In genomic region chr7:6526141-6526540, GRCm38 (mm10) we compare ENCODE assay signal across 12 mouse cellular contexts. TPM values are rescaled to one million over a fixed set of nuclear protein-coding genes. Genes with fewer than 3 reads are reported as not detected.
DNase-seq lines count a peak whose midpoint lies in the region; ATAC-seq and TF ChIP-seq lines count a peak whose summit lies in the region.
"Had no signal": no experiment of that assay in that cellular context is flagged by ENCODE, and none has a peak within 500 bp of the region (broad histone marks: within the 10 kb centered on the region; RNA-seq: fewer than 3 reads in every experiment).

No protein-coding gene starts in this region.

- H3K9ac ChIP-seq in liver, embryonic 11.5 days (ENCODE audit: low read depth, low read length) = no peak overlapping the region
- H3K9ac ChIP-seq: embryonic facial prominence, embryonic 13.5 days; heart, embryonic 15.5 days; liver, embryonic 15.5 days had no signal

- H3K9me3 ChIP-seq in liver, embryonic 11.5 days (ENCODE audit: control insufficient read depth, low read length) = 0 out of 2 replicates have a peak, but pooled peaks cover 3% of the 10 kb centered on the region
- H3K9me3 ChIP-seq in G1E (replicated peaks) = peaks cover 2% of the 10 kb centered on the region; the same call in 1 of the 2 replicates
- H3K9me3 ChIP-seq: heart, embryonic 15.5 days; liver, embryonic 15.5 days had no signal

- intact Hi-C loops in gastrocnemius, adult 2 months (cut with DNase I) = no loop called here
- intact Hi-C loops in gastrocnemius, postnatal 14 days (cut with DNase I; ENCODE audit: low total_unique reads) = no loop called here

- ATAC-seq in liver, embryonic 11.5 days (replicated peaks; ENCODE audit: low FRiP score) = no peak
- no peak for ATAC-seq in G1E (ENCODE audit: extremely low read depth, insufficient number of reproducible peaks, low FRiP score, poor library complexity, severe bottlenecking)
- no peak for ATAC-seq in monocyte, adult 5-6 weeks (replicated peaks; ENCODE audit: insufficient number of reproducible peaks, low FRiP score, low TSS enrichment, poor library complexity, severe bottlenecking)

- H3K4me1 ChIP-seq in liver, embryonic 11.5 days (replicated peaks; ENCODE audit: control insufficient read depth, insufficient read depth, low read length) = no peaks in the 10 kb centered on the region
- H3K4me1 ChIP-seq in G1E (ENCODE audit: insufficient read depth, low read depth, low read length) = no peaks in the 10 kb centered on the region
- H3K4me1 ChIP-seq: embryonic facial prominence, embryonic 13.5 days; heart, embryonic 15.5 days; liver, embryonic 15.5 days had no signal

- 63% methylated on average over 5 of the region's 5 CpGs for WGBS in liver, embryonic 11.5 days

- TF ChIP-seq CTCF in gastrocnemius, adult 2 months (IDR thresholded peaks at IDR 0.05) = peak; percentile 31
- peak; percentile 59 for TF ChIP-seq CTCF in G1E (IDR thresholded peaks at IDR 0.05; ENCODE audit: low read depth, low read length)

- H3K4me3 ChIP-seq in gastrocnemius, adult 2 months = no peak overlapping the region
- no peak overlapping the region for H3K4me3 ChIP-seq in liver, embryonic 11.5 days (ENCODE audit: low read depth, low read length)
- no peak overlapping the region for H3K4me3 ChIP-seq in G1E (ENCODE audit: low read depth, low read length)
- H3K4me3 ChIP-seq: embryonic facial prominence, embryonic 13.5 days; heart, embryonic 15.5 days; liver, embryonic 15.5 days had no signal

- H3K36me3 ChIP-seq in liver, embryonic 11.5 days (ENCODE audit: control insufficient read depth, insufficient read depth, low read length) = no peaks in the 10 kb centered on the region
- H3K36me3 ChIP-seq in G1E (replicated peaks) = no peaks in the 10 kb centered on the region
- H3K36me3 ChIP-seq: embryonic facial prominence, embryonic 13.5 days; heart, embryonic 15.5 days; liver, embryonic 15.5 days had no signal

- no peak overlapping the region for H3K4me2 ChIP-seq in liver, embryonic 11.5 days
- H3K4me2 ChIP-seq: embryonic facial prominence, embryonic 13.5 days; heart, embryonic 15.5 days; liver, embryonic 15.5 days had no signal

- no peak overlapping the region for H3K27ac ChIP-seq in gastrocnemius, adult 2 months
- no peak overlapping the region for H3K27ac ChIP-seq in liver, embryonic 11.5 days (ENCODE audit: low read depth, low read length)
- H3K27ac ChIP-seq: embryonic facial prominence, embryonic 13.5 days; heart, embryonic 15.5 days; liver, embryonic 15.5 days had no signal

- no peak for DNase-seq in gastrocnemius, adult 2 months
- no peak for DNase-seq in gastrocnemius, postnatal 14 days
- DNase-seq in liver = peak; percentile 19
- no peak for DNase-seq in liver, embryonic 11.5 days (ENCODE audit: low spot score)
- DNase-seq in G1E (ENCODE audit: low spot score) = no peak
- peak; percentile 19 to 22 for DNase-seq in kidney, postnatal 4 days
- no peak for DNase-seq in heart, postnatal 4 days

- H3K27me3 ChIP-seq in liver, embryonic 11.5 days (replicated peaks; ENCODE audit: control insufficient read depth, insufficient read depth, low read length) = no peaks in the 10 kb centered on the region
- H3K27me3 ChIP-seq in G1E (ENCODE audit: insufficient read depth, low read length) = no peaks in the 10 kb centered on the region
- H3K27me3 ChIP-seq: embryonic facial prominence, embryonic 13.5 days; heart, embryonic 15.5 days; liver, embryonic 15.5 days had no signal

RNA-seq across cellular contexts. Expression of gene Olfr1349, which starts 3.4 kb away (rescaled TPM):
- not detected for total RNA-seq in gastrocnemius, adult 2 months (2021)
- total RNA-seq in gastrocnemius, postnatal 14 days (2021) = not detected
- polyA plus RNA-seq in liver, embryonic 11.5 days (2014; fragmentation: Nextera tagmentation; extraction: Ambion mirVana) = not detected in 2 replicates
- total RNA-seq in G1E (2014; fragmentation: Nextera tagmentation) = not detected in 2 replicates
- 0.12 and 0.22 TPM in 2 replicates for total RNA-seq in G1E (2017)
- polyA plus RNA-seq in G1E (2012) = not detected in 2 replicates
- total RNA-seq in monocyte, adult 5-6 weeks (2017) = not detected in 3 replicates
- total RNA-seq in heart, postnatal 4 days (2021) = not detected
- polyA plus RNA-seq: embryonic facial prominence, embryonic 13.5 days; heart, embryonic 15.5 days; liver, embryonic 15.5 days; neural tube, embryonic 14.5 days had no signal

RNA-seq across cellular contexts. Expression of gene Olfr1348, which starts 17.6 kb away (rescaled TPM):
- not detected for total RNA-seq in gastrocnemius, adult 2 months (2021)
- total RNA-seq in gastrocnemius, postnatal 14 days (2021) = not detected
- not detected in 2 replicates for polyA plus RNA-seq in liver, embryonic 11.5 days (2014; fragmentation: Nextera tagmentation; extraction: Ambion mirVana)
- total RNA-seq in G1E (2014; fragmentation: Nextera tagmentation) (not detected in 2 replicates), G1E (2017) (0.23 TPM in 1 of 2 replicates, not detected in the other)
- not detected in 2 replicates for polyA plus RNA-seq in G1E (2012)
- not detected in 3 replicates for total RNA-seq in monocyte, adult 5-6 weeks (2017)
- total RNA-seq in heart, postnatal 4 days (2021) = not detected
- polyA plus RNA-seq: embryonic facial prominence, embryonic 13.5 days; heart, embryonic 15.5 days; liver, embryonic 15.5 days; neural tube, embryonic 14.5 days had no signal

RNA-seq across cellular contexts. Expression of gene Olfr1347, which starts 26.6 kb away (rescaled TPM):
- total RNA-seq in gastrocnemius, adult 2 months (2021) = not detected
- not detected for total RNA-seq in gastrocnemius, postnatal 14 days (2021)
- not detected in 2 replicates for polyA plus RNA-seq in liver, embryonic 11.5 days (2014; fragmentation: Nextera tagmentation; extraction: Ambion mirVana)
- total RNA-seq in G1E (2014; fragmentation: Nextera tagmentation) (not detected in 2 replicates), G1E (2017) (0.12 and 0.33 TPM in 2 replicates)
- not detected in 2 replicates for polyA plus RNA-seq in G1E (2012)
- not detected in 3 replicates for total RNA-seq in monocyte, adult 5-6 weeks (2017)
- total RNA-seq in heart, postnatal 4 days (2021) = not detected
- polyA plus RNA-seq: embryonic facial prominence, embryonic 13.5 days; heart, embryonic 15.5 days; liver, embryonic 15.5 days; neural tube, embryonic 14.5 days had no signal

RNA-seq across cellular contexts. Expression of gene Olfr1350, which starts 38.5 kb away (rescaled TPM):
- total RNA-seq in gastrocnemius, adult 2 months (2021) = not detected
- not detected for total RNA-seq in gastrocnemius, postnatal 14 days (2021)
- not detected in 2 replicates for polyA plus RNA-seq in liver, embryonic 11.5 days (2014; fragmentation: Nextera tagmentation; extraction: Ambion mirVana)
- total RNA-seq in G1E (2014; fragmentation: Nextera tagmentation) = not detected in 2 replicates
- 0.05 and 0.29 TPM in 2 replicates for total RNA-seq in G1E (2017)
- not detected in 2 replicates for polyA plus RNA-seq in G1E (2012)
- not detected in 3 replicates for total RNA-seq in monocyte, adult 5-6 weeks (2017)
- not detected for total RNA-seq in heart, postnatal 4 days (2021)
- polyA plus RNA-seq: embryonic facial prominence, embryonic 13.5 days; heart, embryonic 15.5 days; liver, embryonic 15.5 days; neural tube, embryonic 14.5 days had no signal

RNA-seq across cellular contexts. Expression of gene Olfr5, which starts 39.4 kb away (rescaled TPM):
- total RNA-seq in gastrocnemius, adult 2 months (2021) = not detected
- total RNA-seq in gastrocnemius, postnatal 14 days (2021) = not detected
- not detected in 2 replicates for polyA plus RNA-seq in liver, embryonic 11.5 days (2014; fragmentation: Nextera tagmentation; extraction: Ambion mirVana)
- not detected in 2 replicates for total RNA-seq in G1E (2014; fragmentation: Nextera tagmentation)
- 0.11 TPM in 1 of 2 replicates, not detected in the other for total RNA-seq in G1E (2017)
- polyA plus RNA-seq in G1E (2012) = not detected in 2 replicates
- total RNA-seq in monocyte, adult 5-6 weeks (2017) = not detected in 3 replicates
- not detected for total RNA-seq in heart, postnatal 4 days (2021)
- polyA plus RNA-seq: embryonic facial prominence, embryonic 13.5 days; heart, embryonic 15.5 days; liver, embryonic 15.5 days; neural tube, embryonic 14.5 days had no signal

Comparison
In these comparisons a context has a peak if more than half of its experiments do, and no peak if none do; other contexts are left out.
1. DNase-seq: peak in liver (single experiment) and kidney, postnatal 4 days (2 of 2); none in gastrocnemius, adult 2 months (single experiment), gastrocnemius, postnatal 14 days (single experiment), liver, embryonic 11.5 days (single experiment), G1E (single experiment) and heart, postnatal 4 days (single experiment).